Mouse (Mus musculus): ENCODE data around the gene 1700086D15Rik.

The 1700086D15Rik gene

GRCm38 (mm10) chr11:65133661-65134060, 26.0 kb downstream of the 1700086D15Rik start:
- peak; percentile 58 for DNase-seq

DNA sequence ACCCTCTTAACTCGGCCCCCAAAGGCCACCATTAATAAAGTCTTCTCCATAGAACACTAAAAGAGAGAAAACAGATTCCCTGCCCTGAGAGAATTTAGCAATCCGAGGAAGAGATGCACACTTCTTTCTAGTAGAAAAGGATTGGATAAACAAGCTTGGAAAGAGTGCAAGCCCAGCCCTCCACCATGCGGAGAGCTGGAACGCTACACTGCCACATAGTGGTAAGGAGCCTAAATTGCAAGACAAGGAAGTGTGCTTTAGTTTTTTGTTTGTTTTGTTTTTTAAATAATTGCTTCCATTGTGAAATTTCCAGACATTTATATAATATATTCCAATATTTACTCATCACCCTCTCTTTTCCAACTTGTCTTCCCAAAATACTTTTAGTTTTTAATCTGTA, 30.6 kb downstream of the 1700086D15Rik start:
- DNase-seq, result no peak

DNA sequence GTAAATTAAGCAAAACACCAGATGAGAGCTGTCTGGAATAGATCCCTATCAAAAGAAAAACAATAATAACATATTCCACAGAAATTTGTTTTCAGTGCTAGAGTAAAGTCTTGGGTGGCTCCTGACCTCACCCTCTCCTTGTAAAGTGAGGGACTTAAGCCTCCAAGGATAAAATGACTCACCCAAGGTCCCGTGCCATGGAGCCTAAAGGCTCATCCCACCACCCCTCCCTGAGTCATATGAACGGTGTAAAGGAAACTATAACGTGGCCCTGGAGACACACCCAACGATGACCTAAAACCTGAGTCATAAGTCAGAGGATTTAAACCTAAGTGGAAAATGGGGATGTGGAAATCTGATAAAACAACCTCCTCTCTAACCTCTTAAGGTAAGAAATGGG, 31.0 kb downstream of the 1700086D15Rik start:
- no peak for DNase-seq

GRCm38 (mm10) chr11:65126566-65126965, 33.1 kb downstream of the 1700086D15Rik start:
- peak; percentile 66 for DNase-seq

- DNase-seq, result peak; percentile 32
Observed at GRCm38 (mm10) chr11:65124913-65125418, 34.7 kb downstream of the 1700086D15Rik start.

- DNase-seq, result no peak
Observed at GRCm38 (mm10) chr11:65120276-65120675, 39.4 kb downstream of the 1700086D15Rik start.

DNA sequence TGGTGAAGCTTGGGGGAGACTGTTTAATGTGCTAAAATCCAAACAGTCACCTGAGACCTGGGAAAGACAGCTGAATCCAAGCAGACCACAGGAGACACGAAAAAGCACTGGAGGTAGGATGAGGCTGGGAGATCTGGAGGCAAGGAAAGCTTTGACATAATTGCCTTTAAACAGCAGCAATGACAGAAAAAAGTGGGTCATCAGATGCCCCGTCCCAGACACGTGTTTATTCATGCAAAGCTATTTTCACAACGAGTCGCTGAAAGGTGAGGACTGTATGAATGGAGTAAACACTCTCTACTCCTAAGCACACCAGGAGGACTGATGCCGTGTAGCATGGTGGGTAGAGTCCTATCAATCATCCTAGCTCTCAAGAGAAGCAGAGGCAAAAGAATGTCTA, 43.9 kb downstream of the 1700086D15Rik start:
- no peak for DNase-seq

- no peak for DNase-seq
Observed at GRCm38 (mm10) chr11:65112086-65112485, 47.6 kb downstream of the 1700086D15Rik start.

DNA sequence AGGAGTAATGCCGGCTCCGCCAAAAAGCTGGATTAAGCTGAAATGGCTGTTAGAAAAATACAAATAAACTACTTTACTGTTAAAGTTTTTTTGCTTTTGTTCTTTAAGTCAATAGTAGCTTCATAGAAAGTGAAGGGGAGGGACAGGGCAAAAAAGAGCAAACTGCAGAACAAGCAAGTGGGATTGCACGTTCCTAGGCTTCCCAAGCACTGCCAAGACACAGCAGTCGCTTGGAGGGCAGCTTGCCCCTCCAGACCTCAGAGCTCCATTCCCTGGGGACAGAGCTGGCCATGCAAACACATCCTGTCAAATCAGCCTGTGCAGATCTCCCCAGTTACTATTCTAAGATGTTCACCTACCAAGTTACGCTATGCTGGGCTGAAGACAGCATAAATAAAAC, 48.0 kb downstream of the 1700086D15Rik start:
- no peak for DNase-seq

DNA sequence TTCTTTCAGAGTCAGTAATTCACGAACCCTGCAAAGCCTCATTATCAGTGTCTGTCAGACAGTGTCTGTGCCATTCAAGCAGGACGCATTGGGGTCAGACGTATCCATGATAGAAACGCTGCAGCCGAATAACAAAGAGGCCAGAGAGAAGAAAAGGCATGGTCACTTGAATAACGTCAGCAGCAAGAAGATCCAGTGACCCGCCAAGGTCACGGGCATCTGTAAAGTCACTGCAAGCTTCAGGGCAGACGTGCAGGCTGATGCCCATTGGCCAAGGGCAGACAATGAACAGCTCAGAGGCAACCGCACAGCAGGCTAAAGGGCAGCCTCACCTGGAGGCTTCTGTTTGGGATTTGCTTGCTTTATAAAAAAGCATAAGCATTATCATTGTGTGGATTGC, 49.6 kb downstream of the 1700086D15Rik start:
- no peak for DNase-seq

DNA sequence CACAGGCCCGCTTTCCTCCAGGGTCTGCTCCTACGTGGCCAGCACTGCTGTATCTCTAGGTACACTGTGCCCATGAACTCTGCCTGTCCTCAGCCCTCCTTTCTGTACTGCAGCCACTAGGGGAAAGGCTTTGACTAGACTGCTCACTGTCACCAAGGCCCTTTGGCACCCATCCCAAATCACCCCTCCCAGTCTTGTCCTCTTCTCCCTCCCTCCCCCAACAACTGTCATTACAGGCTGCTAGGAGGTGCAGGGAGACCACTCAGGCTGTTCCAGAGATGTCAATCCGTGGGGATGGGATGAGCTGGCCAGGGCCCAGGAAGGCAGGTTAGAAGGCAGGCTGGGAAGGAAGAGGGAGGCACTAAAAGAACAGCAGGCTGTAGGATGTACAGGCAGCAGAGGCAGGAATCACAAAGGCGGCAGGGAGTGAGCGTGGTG, 51.9 kb downstream of the 1700086D15Rik start:
- peak; percentile 20 for DNase-seq

DNA sequence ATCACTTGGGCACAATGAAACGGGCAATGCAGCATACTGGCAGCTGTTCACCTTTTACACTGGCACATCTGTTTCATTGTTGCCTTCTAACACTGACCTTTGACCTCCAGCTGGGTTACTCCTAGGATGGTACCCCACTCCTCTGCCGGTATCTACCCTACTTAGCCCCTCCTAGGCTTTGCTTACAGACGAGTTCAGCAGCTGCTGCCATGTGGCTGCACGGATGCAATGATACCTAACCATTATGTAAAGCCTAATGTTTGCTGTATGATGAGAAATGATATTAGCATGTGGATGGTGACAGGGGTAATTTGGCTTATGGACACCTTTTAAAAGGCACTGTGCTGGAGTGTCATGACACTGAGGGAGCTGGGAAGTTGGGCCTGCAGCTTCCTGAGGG, 52.5 kb downstream of the 1700086D15Rik start:
- DNase-seq, result no peak

DNA sequence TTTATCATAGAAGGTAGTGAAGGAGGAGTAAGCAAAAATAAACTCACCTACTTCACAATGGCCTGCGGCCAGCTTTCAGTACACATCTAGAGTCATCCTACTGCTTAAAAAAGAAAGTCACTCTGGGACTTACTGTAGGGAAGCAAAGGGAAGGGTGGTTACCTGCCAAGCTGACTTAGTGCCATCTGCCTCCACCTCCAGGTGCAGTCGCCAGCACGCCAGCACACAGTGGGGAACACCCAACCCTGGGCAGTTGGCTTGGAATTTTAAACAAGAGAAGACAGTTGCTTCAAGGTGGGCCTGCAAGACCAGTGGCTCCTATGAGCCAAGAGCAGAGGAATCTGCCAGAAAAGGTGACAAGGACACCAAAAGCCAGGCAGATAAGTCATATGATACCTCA, 55.6 kb downstream of the 1700086D15Rik start:
- no peak for DNase-seq
